Mouse (Mus musculus): Measurements from ENCODE around the gene Antxr1. TPM values are rescaled to one million over a fixed set of nuclear protein-coding genes. Genes with fewer than 3 reads are reported as not detected.

Antxr1 gene
- polyA plus RNA-seq, 1 experiment from 2014 or later: 5.2 TPM

- ATAC-seq (replicated peaks; ENCODE audit: low FRiP score, low read depth) (no peak), DNase-seq (ENCODE audit: low spot score) (no peak)
- H3K27me3 ChIP-seq (ENCODE audit: insufficient read depth, low read length): no peaks in the 10 kb centered on the region
- no peak overlapping the region for H3K27ac ChIP-seq
- TF ChIP-seq CTCF (IDR thresholded peaks at IDR 0.05; ENCODE audit: low read depth): no peak
- H3K9ac ChIP-seq (ENCODE audit: low read depth, low read length): no peak overlapping the region
- 88% methylated on average over 4 of the region's 4 CpGs for WGBS
- no peak overlapping the region for H3K4me3 ChIP-seq (replicated peaks; ENCODE audit: low read depth, low read length)
- 0 out of 2 replicates have a peak, but pooled peaks cover 4% of the 10 kb centered on the region for H3K36me3 ChIP-seq (ENCODE audit: insufficient read depth, low read length)
- no peaks in the 10 kb centered on the region for H3K4me1 ChIP-seq (replicated peaks; ENCODE audit: insufficient read depth, low read length)
- no peaks in the 10 kb centered on the region for H3K9me3 ChIP-seq (replicated peaks; ENCODE audit: low read length)
- H3K4me2 ChIP-seq (ENCODE audit: low read length): no peak overlapping the region
Measured at GRCm38 (mm10) chr6:87257471-87257870, 78.2 kb downstream of the Antxr1 start.

DNA sequence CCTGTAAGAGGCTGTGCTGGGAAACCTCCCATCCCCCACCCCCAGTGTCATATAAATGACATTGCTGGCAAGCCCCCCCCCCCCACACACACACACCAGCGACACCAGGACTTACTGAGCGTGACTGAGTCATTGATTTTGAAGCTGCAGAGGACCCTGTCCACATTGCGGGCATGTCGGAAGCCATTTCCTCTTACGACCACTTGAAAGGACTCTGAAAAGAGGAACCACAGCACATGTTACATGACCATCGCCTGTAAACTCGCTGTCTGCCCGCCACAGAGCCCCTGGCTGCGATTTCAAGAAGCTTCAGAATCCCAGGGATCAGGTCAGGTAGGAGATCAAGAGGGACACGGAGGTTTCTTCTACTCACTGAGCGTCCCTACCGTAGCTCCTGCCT lies 80.0 kb downstream of the Antxr1 start:
- DNase-seq (ENCODE audit: low spot score) (no peak), ATAC-seq (replicated peaks; ENCODE audit: low FRiP score, low read depth) (no peak)
- H3K9me3 ChIP-seq (replicated peaks; ENCODE audit: low read length): no peaks in the 10 kb centered on the region
- H3K9ac ChIP-seq (ENCODE audit: low read depth, low read length): no peak overlapping the region
- 84% methylated on average over 12 of the region's 12 CpGs for WGBS
- no peaks in the 10 kb centered on the region for H3K27me3 ChIP-seq (ENCODE audit: insufficient read depth, low read length)
- no peaks in the 10 kb centered on the region for H3K4me1 ChIP-seq (replicated peaks; ENCODE audit: insufficient read depth, low read length)
- no peak overlapping the region for H3K4me3 ChIP-seq (replicated peaks; ENCODE audit: low read depth, low read length)
- H3K27ac ChIP-seq: no peak overlapping the region
- 0 out of 2 replicates have a peak, but pooled peaks cover 4% of the 10 kb centered on the region for H3K36me3 ChIP-seq (ENCODE audit: insufficient read depth, low read length)
- no peak for TF ChIP-seq CTCF (IDR thresholded peaks at IDR 0.05; ENCODE audit: low read depth)
- H3K4me2 ChIP-seq (ENCODE audit: low read length): no peak overlapping the region

DNA sequence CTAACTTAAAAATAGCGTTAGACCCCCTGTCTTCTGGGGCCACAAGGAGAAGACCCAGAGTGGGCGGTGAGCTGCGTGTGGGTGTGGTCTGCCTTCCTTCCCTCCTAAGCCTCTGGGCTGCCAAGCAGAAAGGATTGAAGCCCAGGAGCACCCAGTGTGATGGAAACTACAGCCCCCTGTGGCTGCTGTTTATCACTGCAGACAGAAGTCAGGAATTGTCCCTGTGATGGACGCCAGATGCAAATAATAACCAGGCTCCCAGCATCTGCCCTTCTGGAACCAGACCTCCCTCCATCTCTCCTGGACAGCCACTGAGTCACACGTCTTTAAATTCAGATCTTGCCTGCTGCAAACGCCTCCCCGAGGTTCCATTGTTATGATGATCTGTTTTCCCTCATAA lies 80.9 kb downstream of the Antxr1 start:
- Histone ChIP-seq H3K9ac (ENCODE audit: low read depth, low read length) (no peak overlapping the region), H3K27ac (no peak overlapping the region), H3K36me3 (ENCODE audit: insufficient read depth, low read length) (0 out of 2 replicates have a peak, but pooled peaks cover 4% of the 10 kb centered on the region), H3K27me3 (ENCODE audit: insufficient read depth, low read length) (no peaks in the 10 kb centered on the region), H3K4me1 (replicated peaks; ENCODE audit: insufficient read depth, low read length) (no peaks in the 10 kb centered on the region), H3K4me3 (replicated peaks; ENCODE audit: low read depth, low read length) (no peak overlapping the region), H3K9me3 (replicated peaks; ENCODE audit: low read length) (no peaks in the 10 kb centered on the region), H3K4me2 (ENCODE audit: low read length) (no peak overlapping the region)
- peak; percentile 62 for DNase-seq (ENCODE audit: low spot score)
- WGBS: 43% methylated on average over 7 of the region's 7 CpGs
- ATAC-seq (replicated peaks; ENCODE audit: low FRiP score, low read depth): no peak
- TF ChIP-seq CTCF (IDR thresholded peaks at IDR 0.05; ENCODE audit: low read depth): peak; percentile 51

DNA sequence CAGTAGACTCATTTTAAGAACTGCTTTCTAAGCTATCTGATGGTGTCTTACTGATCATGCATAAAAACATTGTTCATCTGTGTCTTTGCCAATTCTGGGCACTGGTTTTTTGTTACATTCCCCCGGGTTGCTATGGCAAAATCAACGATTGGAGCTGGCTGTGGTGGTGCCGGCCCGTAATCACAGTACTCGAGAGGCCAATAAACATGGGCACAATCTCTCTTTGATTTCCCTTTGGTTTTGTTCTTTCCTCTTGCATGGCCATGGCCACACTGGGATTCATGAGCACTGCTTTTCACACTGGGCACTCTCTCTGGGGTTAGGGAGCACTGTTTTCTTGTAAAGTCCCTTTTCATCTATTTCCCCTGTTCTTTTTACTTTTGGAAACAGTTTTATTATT lies 83.9 kb downstream of the Antxr1 start:
- TF ChIP-seq CTCF (IDR thresholded peaks at IDR 0.05; ENCODE audit: low read depth): no peak
- no peak overlapping the region for H3K9ac ChIP-seq (ENCODE audit: low read depth, low read length)
- no peaks in the 10 kb centered on the region for H3K9me3 ChIP-seq (replicated peaks; ENCODE audit: low read length)
- no peak overlapping the region for H3K4me3 ChIP-seq (replicated peaks; ENCODE audit: low read depth, low read length)
- H3K27me3 ChIP-seq (ENCODE audit: insufficient read depth, low read length): no peaks in the 10 kb centered on the region
- H3K4me2 ChIP-seq (ENCODE audit: low read length): no peak overlapping the region
- DNase-seq (ENCODE audit: low spot score) (no peak), ATAC-seq (replicated peaks; ENCODE audit: low FRiP score, low read depth) (no peak)
- 0 out of 2 replicates have a peak, but pooled peaks cover 4% of the 10 kb centered on the region for H3K36me3 ChIP-seq (ENCODE audit: insufficient read depth, low read length)
- 59% methylated on average over 5 of the region's 5 CpGs for WGBS
- H3K4me1 ChIP-seq (replicated peaks; ENCODE audit: insufficient read depth, low read length): peaks cover 4% of the 10 kb centered on the region; the same call in 1 of the 2 replicates
- no peak overlapping the region for H3K27ac ChIP-seq

GRCm38 (mm10) chr6:87250701-87251100 lies 84.9 kb downstream of the Antxr1 start:
- TF ChIP-seq CTCF (IDR thresholded peaks at IDR 0.05; ENCODE audit: low read depth): no peak
- H3K4me1 ChIP-seq (replicated peaks; ENCODE audit: insufficient read depth, low read length): peaks cover 4% of the 10 kb centered on the region; the same call in 1 of the 2 replicates
- H3K27me3 ChIP-seq (ENCODE audit: insufficient read depth, low read length): no peaks in the 10 kb centered on the region
- WGBS: 85% methylated on average over 3 of the region's 3 CpGs
- no peak overlapping the region for H3K4me2 ChIP-seq (ENCODE audit: low read length)
- H3K27ac ChIP-seq: no peak overlapping the region
- no peak overlapping the region for H3K9ac ChIP-seq (ENCODE audit: low read depth, low read length)
- no peaks in the 10 kb centered on the region for H3K9me3 ChIP-seq (replicated peaks; ENCODE audit: low read length)
- ATAC-seq (replicated peaks; ENCODE audit: low FRiP score, low read depth) (no peak), DNase-seq (ENCODE audit: low spot score) (no peak)
- 0 out of 2 replicates have a peak, but pooled peaks cover 4% of the 10 kb centered on the region for H3K36me3 ChIP-seq (ENCODE audit: insufficient read depth, low read length)
- H3K4me3 ChIP-seq (replicated peaks; ENCODE audit: low read depth, low read length): no peak overlapping the region

DNA sequence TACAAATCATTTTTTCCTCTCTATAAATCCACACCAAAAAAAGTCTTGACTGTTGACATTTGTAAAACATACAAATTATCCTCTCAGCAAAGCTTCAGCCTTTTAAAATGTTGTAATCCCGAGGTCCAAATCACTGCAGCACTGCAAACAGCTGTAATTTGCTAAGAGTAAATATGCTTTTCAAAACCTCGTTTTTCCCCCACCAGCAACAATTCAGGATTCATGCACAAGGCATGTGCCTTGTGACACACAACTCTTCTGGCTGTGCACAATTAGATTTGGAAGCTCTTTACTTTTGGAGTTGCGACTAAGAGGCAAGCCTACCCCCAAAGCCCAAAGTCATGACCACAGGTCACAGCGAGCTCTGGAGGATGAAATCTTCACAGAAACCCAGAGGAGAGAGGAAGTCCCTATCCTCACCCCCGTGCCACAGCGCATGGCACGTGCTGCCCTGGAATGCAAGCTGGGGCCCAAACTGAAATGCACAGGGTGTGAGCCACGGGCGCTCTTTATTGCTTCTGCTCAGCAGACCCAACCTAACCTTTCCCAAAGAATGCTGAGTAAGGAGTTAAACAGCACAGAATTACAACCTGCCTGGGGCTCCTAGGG lies 87.3 kb downstream of the Antxr1 start:
- no peak for DNase-seq (ENCODE audit: low spot score)

More for the DNA sequence above, 87.3 kb downstream of the Antxr1 start:
- H3K4me3 ChIP-seq (replicated peaks; ENCODE audit: low read depth, low read length): no peak overlapping the region
- TF ChIP-seq CTCF (IDR thresholded peaks at IDR 0.05; ENCODE audit: low read depth): no peak
- H3K27ac ChIP-seq: no peak overlapping the region
- no peaks in the 10 kb centered on the region for H3K27me3 ChIP-seq (ENCODE audit: insufficient read depth, low read length)
- peaks cover 4% of the 10 kb centered on the region; the same call in 1 of the 2 replicates for H3K4me1 ChIP-seq (replicated peaks; ENCODE audit: insufficient read depth, low read length)
- no peak overlapping the region for H3K9ac ChIP-seq (ENCODE audit: low read depth, low read length)
- no peaks in the 10 kb centered on the region for H3K36me3 ChIP-seq (ENCODE audit: insufficient read depth, low read length)
- ATAC-seq (replicated peaks; ENCODE audit: low FRiP score, low read depth): 0 out of 2 replicates have a peak, but pooled peaks have one; percentile 13
- whole genome bisulfite sequencing: 48% methylated on average over 9 of the region's 9 CpGs
- no peaks in the 10 kb centered on the region for H3K9me3 ChIP-seq (replicated peaks; ENCODE audit: low read length)
- no peak overlapping the region for H3K4me2 ChIP-seq (ENCODE audit: low read length)

Data from kidney, postnatal 0 days (tissue).